Mouse (Mus musculus): ENCODE data around the gene Pcyt2. TPM values are rescaled to one million over a fixed set of nuclear protein-coding genes. Genes with fewer than 3 reads are reported as not detected.

Gene Pcyt2
- polyA plus RNA-seq, 1 experiment from 2014 or later, result 104 TPM

DNA sequence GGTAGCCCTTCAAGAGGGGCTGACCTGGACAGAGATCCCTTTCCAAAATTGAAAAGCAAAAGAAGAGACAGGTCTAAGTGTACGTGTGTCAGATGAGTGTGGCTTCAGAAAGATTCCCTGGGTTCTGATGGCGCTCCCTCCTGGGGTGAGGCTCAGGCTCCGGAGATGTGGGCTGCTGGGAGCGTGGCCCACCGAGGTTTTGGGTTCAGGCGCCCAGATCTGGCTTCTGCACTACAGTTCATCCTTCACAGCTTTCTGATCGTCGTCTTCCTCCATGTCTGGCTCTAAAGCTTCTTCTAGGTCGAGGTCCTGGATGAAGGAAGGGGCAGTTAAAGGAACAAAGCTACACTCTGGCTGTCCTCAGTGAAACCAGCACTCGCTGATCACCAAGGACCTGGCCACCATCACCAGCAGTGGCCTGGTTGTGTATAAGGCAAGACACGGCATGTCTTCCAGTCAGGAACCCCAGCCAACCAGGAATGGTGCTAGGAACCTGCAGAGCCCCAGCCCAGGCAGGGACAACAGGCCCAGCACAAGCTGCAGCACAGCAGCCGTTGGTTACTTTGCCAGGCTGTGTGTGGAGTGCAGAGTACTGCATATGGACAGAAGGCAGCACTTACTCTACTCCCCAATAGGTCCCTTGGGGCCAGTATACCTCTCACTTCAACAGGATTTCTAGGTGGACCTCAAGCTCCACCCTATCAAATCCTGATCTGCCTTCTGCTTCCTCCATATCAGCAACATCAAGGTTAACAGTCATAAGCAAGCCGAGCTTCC, 56.6 kb downstream of the Pcyt2 start:
- no peak for ATAC-seq (ENCODE audit: low read depth)
- H3K27me3 ChIP-seq (ENCODE audit: control insufficient read depth, insufficient read depth, low read depth, low read length), result no peaks in the 10 kb centered on the region
- 90% methylated on average over 13 of the region's 13 CpGs for WGBS

More for the DNA sequence above, 56.6 kb downstream of the Pcyt2 start:
- no peak overlapping the region for H3K9ac ChIP-seq (ENCODE audit: low read length)
- no peak overlapping the region for H3K27ac ChIP-seq (ENCODE audit: low read length)
- H3K4me2 ChIP-seq (ENCODE audit: low read depth, low read length), result no peak overlapping the region
- peaks cover 67% of the 10 kb centered on the region for H3K36me3 ChIP-seq (ENCODE audit: control insufficient read depth, insufficient read depth, low read length)
- H3K4me1 ChIP-seq (replicated peaks; ENCODE audit: control insufficient read depth, insufficient read depth, low read length), result no peaks in the 10 kb centered on the region
- H3K9me3 ChIP-seq (ENCODE audit: control insufficient read depth, low read length), result peaks cover 5% of the 10 kb centered on the region
- H3K4me3 ChIP-seq (ENCODE audit: low read length), result no peak overlapping the region

Small RNA genes lying within 50 kb of the gene (microRNA-seq; reads per million reads assigned to microRNA genes)
- gene Mir6936, result not detected

Other genes with a start within 250 kb of the Pcyt2 start
- gene Faap100, start 239.2 kb downstream of the Pcyt2 start, polyA plus RNA-seq (2015; fragmentation: Nextera tagmentation; extraction: Ambion mirVana), result 36.7 and 41.4 TPM in 2 replicates
- gene Nploc4, start 180.2 kb downstream of the Pcyt2 start, polyA plus RNA-seq (2015; fragmentation: Nextera tagmentation; extraction: Ambion mirVana), result 25.9 and 28.2 TPM in 2 replicates
- not detected in 2 replicates for gene Tspan10, start 175.3 kb downstream of the Pcyt2 start, polyA plus RNA-seq (2015; fragmentation: Nextera tagmentation; extraction: Ambion mirVana)
- gene Pde6g, start 164.4 kb downstream of the Pcyt2 start, polyA plus RNA-seq (2015; fragmentation: Nextera tagmentation; extraction: Ambion mirVana), result 0.21 TPM in 1 of 2 replicates, not detected in the other
- gene Oxld1, start 159.9 kb downstream of the Pcyt2 start, polyA plus RNA-seq (2015; fragmentation: Nextera tagmentation; extraction: Ambion mirVana), result 13.2 and 14.8 TPM in 2 replicates
- 34.8 and 38.1 TPM in 2 replicates for gene Ccdc137, start 159.8 kb downstream of the Pcyt2 start, polyA plus RNA-seq (2015; fragmentation: Nextera tagmentation; extraction: Ambion mirVana)
- 40.3 and 44.8 TPM in 2 replicates for gene Arl16, start 150.3 kb downstream of the Pcyt2 start, polyA plus RNA-seq (2015; fragmentation: Nextera tagmentation; extraction: Ambion mirVana)
- 113 and 117 TPM in 2 replicates for gene Mrpl12, start 133.3 kb downstream of the Pcyt2 start, polyA plus RNA-seq (2015; fragmentation: Nextera tagmentation; extraction: Ambion mirVana)
- gene Slc25a10, start 126.1 kb downstream of the Pcyt2 start, polyA plus RNA-seq (2015; fragmentation: Nextera tagmentation; extraction: Ambion mirVana), result 72.5 and 73.8 TPM in 2 replicates
- gene Gcgr, start 87.2 kb downstream of the Pcyt2 start, polyA plus RNA-seq (2015; fragmentation: Nextera tagmentation; extraction: Ambion mirVana), result 1.4 and 1.7 TPM in 2 replicates
- gene Mcrip1, start 68.2 kb downstream of the Pcyt2 start, polyA plus RNA-seq (2015; fragmentation: Nextera tagmentation; extraction: Ambion mirVana), result 184 and 200 TPM in 2 replicates
- gene Ppp1r27, start 66.8 kb downstream of the Pcyt2 start, polyA plus RNA-seq (2015; fragmentation: Nextera tagmentation; extraction: Ambion mirVana), result 0.95 and 2.6 TPM in 2 replicates
- gene P4hb, start 44.7 kb downstream of the Pcyt2 start, polyA plus RNA-seq (2015; fragmentation: Nextera tagmentation; extraction: Ambion mirVana), result 829 and 841 TPM in 2 replicates
- gene Arhgdia, start 36.3 kb downstream of the Pcyt2 start, polyA plus RNA-seq (2015; fragmentation: Nextera tagmentation; extraction: Ambion mirVana), result 654 and 680 TPM in 2 replicates
- gene Alyref, start 19.6 kb downstream of the Pcyt2 start, polyA plus RNA-seq (2015; fragmentation: Nextera tagmentation; extraction: Ambion mirVana), result 82.6 and 266 TPM in 2 replicates
- gene Anapc11, start 19.5 kb downstream of the Pcyt2 start, polyA plus RNA-seq (2015; fragmentation: Nextera tagmentation; extraction: Ambion mirVana), result 215 and 224 TPM in 2 replicates
- gene Npb, start 9.5 kb downstream of the Pcyt2 start, polyA plus RNA-seq (2015; fragmentation: Nextera tagmentation; extraction: Ambion mirVana), result 1.5 and 1.6 TPM in 2 replicates
- 31.8 and 32.5 TPM in 2 replicates for gene Sirt7, start 7.3 kb upstream of the Pcyt2 start, polyA plus RNA-seq (2015; fragmentation: Nextera tagmentation; extraction: Ambion mirVana)
- gene Mafg, start 15.7 kb upstream of the Pcyt2 start, polyA plus RNA-seq (2015; fragmentation: Nextera tagmentation; extraction: Ambion mirVana), result 13.2 and 15.0 TPM in 2 replicates
- gene Pycr1, start 25.8 kb upstream of the Pcyt2 start, polyA plus RNA-seq (2015; fragmentation: Nextera tagmentation; extraction: Ambion mirVana), result 22.4 and 23.4 TPM in 2 replicates
- 0.97 and 1.1 TPM in 2 replicates for gene Myadml2, start 30.2 kb upstream of the Pcyt2 start, polyA plus RNA-seq (2015; fragmentation: Nextera tagmentation; extraction: Ambion mirVana)
- 3.2 and 4.0 TPM in 2 replicates for gene Notum, start 43.2 kb upstream of the Pcyt2 start, polyA plus RNA-seq (2015; fragmentation: Nextera tagmentation; extraction: Ambion mirVana)
- 127 and 133 TPM in 2 replicates for gene Aspscr1, start 55.0 kb upstream of the Pcyt2 start, polyA plus RNA-seq (2015; fragmentation: Nextera tagmentation; extraction: Ambion mirVana)
- 156 and 170 TPM in 2 replicates for gene Cenpx, start 95.8 kb upstream of the Pcyt2 start, polyA plus RNA-seq (2015; fragmentation: Nextera tagmentation; extraction: Ambion mirVana)
- gene Lrrc45, start 96.0 kb upstream of the Pcyt2 start, polyA plus RNA-seq (2015; fragmentation: Nextera tagmentation; extraction: Ambion mirVana), result 58.2 and 63.9 TPM in 2 replicates
- 53.5 and 54.2 TPM in 2 replicates for gene Rac3, start 103.5 kb upstream of the Pcyt2 start, polyA plus RNA-seq (2015; fragmentation: Nextera tagmentation; extraction: Ambion mirVana)
- gene Dcxr, start 109.3 kb upstream of the Pcyt2 start, polyA plus RNA-seq (2015; fragmentation: Nextera tagmentation; extraction: Ambion mirVana), result 69.5 and 92.2 TPM in 2 replicates
- gene Cbr2, start 114.2 kb upstream of the Pcyt2 start, polyA plus RNA-seq (2015; fragmentation: Nextera tagmentation; extraction: Ambion mirVana), result 194 and 348 TPM in 2 replicates
- gene Hmga1b, start 144.9 kb upstream of the Pcyt2 start, polyA plus RNA-seq (2015; fragmentation: Nextera tagmentation; extraction: Ambion mirVana), result 3.9 and 5.0 TPM in 2 replicates
- gene Rfng, start 166.3 kb upstream of the Pcyt2 start, polyA plus RNA-seq (2015; fragmentation: Nextera tagmentation; extraction: Ambion mirVana), result 39.3 and 43.0 TPM in 2 replicates
- gene Gps1, start 166.3 kb upstream of the Pcyt2 start, polyA plus RNA-seq (2015; fragmentation: Nextera tagmentation; extraction: Ambion mirVana), result 187 and 188 TPM in 2 replicates
- gene Dus1l, start 178.5 kb upstream of the Pcyt2 start, polyA plus RNA-seq (2015; fragmentation: Nextera tagmentation; extraction: Ambion mirVana), result 74.0 and 80.9 TPM in 2 replicates
- gene Fasn, start 206.6 kb upstream of the Pcyt2 start, polyA plus RNA-seq (2015; fragmentation: Nextera tagmentation; extraction: Ambion mirVana), result 50.6 and 53.5 TPM in 2 replicates

Measured in lung, embryonic 16.5 days (tissue).